Mouse (Mus musculus): ENCODE measurements around the gene Nrxn3.

The Nrxn3 gene

DNA sequence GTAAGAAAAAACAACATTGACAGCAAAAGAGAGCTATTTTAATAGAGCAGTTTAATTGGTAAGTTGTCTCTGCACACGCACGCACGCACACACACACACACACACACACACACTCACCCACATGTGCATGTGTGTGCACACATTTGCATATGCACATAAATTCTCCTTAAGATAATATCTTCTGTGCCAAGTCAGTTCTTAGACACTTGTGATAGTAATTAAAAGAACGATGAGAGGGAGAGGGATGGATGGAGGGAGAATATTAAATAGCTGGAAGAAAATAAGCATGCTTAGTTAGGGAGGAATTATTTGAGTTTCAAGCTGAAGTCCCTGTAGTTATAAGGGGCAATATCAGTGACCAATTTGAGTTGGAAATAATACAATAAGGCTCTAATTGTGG, 203.6 kb downstream of the Nrxn3 start:
- no peak for DNase-seq (ENCODE audit: low spot score in 2 of 2)

DNA sequence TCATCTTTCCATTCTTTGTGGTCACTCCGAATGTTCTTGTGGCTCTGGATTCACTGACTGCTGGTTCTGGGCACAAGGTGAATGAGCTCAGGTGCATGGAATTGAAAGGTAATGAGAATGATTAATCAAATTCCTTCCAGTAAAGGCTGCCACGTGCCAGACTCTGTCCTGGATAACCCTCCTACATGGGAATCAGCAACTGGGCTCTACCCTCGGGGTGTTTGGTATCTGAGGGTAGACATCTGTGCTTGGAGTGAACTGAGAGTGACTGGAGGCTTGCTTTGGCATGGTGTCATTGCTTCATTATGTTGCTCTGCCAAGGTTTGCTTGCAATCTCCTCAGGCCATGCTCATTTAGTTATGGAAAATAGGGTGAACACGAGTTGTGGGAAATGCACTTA, 209.0 kb downstream of the Nrxn3 start:
- DNase-seq (ENCODE audit: low spot score in 2 of 2): no peak

DNA sequence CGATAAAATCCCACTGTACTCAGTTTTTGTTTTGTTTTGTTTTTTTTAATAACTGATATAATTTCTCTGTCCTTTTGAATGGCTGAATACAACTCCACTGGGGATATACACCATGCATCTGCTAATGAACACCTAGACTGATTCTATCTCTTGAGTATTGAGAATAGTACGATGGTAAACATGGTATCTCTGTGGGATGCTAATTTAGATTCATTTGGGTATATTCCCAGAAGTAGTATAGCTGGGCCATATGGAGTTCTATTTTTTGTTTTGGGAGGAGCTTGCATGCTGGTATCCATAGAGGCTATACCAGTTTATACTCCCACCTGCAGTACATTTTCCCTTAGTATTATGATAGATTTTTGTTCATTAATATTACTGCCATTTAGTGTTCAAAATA, 217.0 kb downstream of the Nrxn3 start:
- no peak for DNase-seq (ENCODE audit: low spot score in 2 of 2)

DNA sequence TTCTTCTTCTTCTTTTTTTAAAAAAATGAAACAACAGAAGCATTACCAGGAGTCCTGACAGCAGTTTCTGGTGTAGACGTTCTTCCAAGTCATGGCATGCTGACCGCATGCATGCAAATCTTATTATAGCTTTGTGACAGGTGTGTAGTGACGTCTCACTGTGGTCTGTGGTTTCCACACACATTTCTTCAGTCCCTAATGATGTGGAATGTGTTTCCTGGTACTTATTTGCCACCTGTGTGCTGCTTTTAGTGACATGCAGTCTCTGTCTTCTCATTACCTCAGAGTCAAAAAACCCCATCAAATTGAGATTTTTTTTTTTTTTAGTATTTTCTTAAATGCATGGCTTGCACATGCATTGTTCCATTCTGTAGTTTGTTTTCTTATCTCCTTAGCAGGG, 222.3 kb downstream of the Nrxn3 start:
- DNase-seq (ENCODE audit: low spot score in 2 of 2): no peak

DNA sequence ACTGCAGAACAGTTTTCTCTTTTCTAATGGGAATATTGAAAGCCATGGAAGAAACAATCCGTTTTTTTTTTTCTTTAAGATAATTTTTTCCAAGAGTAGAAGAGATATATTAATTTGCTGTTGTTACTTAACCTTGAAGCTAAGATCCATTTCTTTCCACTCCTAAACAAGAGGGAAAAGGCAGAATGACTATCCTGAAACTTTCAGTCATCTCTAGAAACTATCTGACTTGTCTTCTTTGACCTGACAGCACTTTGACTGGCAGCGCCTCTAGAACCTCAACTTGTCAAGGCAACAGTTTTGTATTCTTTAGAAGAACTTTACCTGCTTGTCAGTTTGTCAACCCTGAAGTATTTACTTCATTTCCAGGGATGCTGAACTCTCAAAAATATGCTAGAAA, 227.2 kb downstream of the Nrxn3 start:
- DNase-seq (ENCODE audit: low spot score in 2 of 2): no peak

DNA sequence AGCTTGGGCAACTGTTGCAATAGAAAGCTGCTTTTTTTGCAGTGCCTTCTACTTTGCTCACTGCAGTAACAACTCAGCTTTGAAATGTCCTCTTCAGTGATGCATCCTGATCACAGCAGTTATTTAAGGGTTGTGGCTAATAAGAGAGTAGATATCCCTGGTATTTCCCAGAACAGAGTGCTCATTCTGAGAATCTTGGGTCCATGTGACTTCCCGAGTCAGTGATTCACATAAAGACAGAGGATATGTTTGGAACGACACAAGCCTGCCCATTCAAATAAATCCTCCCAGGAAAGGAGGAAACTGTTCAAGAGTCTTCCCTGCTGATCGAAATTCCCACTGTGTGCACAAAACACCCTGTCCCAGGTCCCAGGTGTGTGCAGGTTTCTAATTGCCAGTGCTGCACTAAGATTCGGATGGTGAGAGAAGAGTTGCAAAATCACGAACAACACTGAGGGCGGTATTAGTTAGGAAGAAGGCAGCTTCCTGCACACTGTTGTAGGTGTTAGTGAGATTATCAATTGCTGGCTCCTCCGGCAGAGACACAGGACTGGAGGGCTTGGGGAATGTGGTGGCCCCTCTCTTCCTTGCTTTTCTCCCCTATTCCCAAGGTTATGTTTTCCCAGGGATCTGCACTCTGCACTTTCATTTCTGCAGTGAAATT, 230.4 kb downstream of the Nrxn3 start:
- no peak for DNase-seq (ENCODE audit: low spot score in 2 of 2)

DNA sequence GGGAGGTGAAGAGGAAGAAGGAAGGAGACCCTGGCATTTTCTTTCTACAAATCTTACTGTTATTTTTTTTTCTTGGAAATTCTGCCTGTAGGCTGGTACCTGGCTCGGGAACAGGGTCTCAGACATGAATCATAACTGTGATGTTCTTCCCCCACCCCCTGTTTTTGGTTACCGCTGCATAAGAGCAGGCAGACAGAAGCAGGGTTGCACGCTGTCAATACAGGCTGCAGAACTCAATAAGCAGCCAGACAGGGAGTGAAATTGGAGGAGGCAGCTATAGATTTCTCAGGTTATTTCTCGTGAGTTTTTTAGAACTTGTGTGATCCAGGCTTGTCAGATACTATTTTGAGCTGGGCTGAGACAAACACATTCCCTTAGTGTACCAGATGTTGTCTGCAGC, 231.1 kb downstream of the Nrxn3 start:
- DNase-seq (ENCODE audit: low spot score in 2 of 2): peak in 1 of 2 experiments; percentile 35

DNA sequence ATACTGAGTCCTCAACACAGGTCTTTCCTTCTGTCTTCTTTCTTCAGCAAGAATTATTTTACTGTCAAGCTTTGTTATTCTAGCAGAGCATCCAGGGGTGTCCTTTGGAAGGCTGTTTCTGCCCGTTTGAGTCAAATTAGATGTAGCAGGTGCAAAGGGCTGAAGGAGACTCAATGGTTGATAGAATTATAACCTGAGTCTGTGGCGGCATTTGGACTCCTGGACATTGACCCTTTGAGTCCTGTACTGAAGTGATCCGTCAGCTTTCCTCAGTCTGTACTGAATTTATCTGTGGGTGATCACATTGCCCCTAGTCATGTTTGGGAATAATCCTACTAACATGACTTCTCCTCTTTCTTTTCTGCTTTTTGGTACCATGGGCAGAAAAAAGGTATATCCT, 234.8 kb downstream of the Nrxn3 start:
- DNase-seq (ENCODE audit: low spot score in 2 of 2): no peak

DNA sequence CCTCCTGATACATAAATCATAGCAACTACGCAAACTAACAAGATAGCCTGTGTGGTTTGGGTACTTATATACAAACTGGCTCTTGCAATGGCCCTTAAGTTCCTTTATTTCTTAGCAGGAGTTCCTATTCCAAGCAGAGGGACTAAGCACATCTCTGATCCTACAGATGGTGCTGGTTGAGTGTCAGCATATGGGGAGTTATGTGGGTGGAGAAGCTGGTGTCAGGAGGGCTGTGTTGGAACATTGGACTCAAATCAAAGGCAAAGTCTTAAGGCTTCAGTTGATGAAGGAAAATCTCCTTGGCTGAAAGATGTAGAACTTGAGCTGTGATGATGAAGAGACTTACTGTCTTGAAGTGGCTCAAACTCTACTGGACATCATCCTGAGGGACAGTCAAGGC, 238.1 kb downstream of the Nrxn3 start:
- DNase-seq (ENCODE audit: low spot score in 2 of 2): peak in 1 of 2 experiments; percentile 38

DNA sequence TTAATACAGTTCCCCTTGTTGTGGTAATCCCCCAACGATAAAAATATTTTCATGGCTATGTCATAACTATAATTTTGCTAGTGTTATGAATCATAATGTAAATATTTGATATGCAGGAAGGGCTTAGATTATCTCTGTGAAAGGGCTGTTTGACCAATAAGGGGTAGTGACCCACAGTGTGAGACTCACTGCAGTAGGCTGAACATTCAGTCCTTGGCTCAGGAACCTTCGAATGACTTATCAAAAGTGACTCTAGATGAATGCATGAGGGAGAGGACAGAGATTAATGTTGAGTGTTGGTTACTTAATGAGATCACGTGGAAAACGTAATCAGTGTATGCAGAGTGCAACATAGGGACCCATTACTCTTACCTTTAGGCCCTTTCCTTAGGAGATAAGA, 243.7 kb downstream of the Nrxn3 start:
- no peak for DNase-seq (ENCODE audit: low spot score in 2 of 2)

DNA sequence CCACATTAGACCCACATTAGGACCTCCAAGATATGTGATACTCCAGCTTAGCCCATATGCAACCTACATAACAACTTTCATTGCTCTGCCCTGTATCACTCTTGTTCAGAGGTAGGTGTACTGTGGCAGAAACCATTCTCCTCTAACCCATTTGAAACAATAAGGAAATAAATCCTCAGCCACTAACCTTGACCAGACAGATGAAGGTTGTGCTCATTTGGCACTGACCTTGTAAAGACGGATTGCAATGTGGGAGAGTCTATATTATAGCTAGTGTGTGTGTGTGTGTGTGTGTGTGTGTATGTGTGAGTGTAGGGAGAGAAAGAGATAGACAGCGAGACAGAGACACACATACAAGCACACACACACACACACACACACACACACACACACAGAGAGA, 253.9 kb downstream of the Nrxn3 start:
- DNase-seq (ENCODE audit: low spot score in 2 of 2): no peak

DNA sequence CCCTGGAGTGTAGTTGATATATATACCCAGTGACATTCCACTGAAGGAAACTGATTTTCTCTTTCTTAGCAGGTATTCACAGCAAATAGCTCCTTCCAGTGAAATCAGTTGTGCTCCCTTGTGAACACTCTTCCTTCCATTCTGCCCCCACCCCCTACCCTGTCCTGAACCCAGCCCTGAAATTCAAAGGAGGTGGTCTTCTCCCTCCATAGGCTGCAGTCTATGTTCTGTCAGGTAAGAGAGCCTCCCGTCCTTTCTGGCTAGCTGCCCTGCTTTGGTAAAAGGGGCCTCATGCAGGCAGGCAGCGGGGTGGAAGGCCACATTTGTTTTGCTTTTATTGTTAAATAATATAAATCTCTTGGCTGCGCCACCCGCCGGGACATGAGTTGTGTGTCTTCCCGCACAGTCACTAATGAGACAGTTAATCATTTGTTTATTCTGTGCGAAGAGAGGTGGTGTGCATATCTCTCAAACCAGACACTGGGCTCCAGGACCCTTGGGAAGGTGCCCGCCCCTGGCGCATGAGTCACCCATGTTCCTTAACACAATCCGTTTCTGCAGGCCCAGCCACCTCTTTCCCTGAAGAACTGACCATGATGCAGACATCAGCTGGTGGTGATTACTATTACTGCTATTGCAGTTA, 261.1 kb downstream of the Nrxn3 start:
- no peak for DNase-seq (ENCODE audit: low spot score in 2 of 2)

DNA sequence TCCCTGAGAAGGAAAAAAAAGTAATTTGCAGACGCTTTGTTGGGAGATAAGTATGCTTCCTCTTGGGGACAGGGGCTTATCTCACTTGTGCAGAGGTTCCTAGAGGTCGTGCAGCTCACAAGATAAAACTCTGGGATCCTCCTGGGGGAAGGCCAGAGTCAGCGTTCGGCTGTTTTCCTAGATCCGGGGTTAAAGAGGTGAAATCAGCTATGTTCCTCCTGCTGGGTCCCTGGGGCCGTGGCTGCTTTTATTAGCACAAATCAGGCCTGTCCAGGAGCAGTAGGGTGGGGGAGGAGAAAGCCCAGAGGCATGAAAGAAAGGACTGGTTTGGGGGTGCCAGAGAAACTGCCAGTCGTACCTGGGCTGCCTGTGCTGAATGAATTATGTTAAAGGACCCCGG, 261.7 kb downstream of the Nrxn3 start:
- no peak for DNase-seq (ENCODE audit: low spot score in 2 of 2)

DNA sequence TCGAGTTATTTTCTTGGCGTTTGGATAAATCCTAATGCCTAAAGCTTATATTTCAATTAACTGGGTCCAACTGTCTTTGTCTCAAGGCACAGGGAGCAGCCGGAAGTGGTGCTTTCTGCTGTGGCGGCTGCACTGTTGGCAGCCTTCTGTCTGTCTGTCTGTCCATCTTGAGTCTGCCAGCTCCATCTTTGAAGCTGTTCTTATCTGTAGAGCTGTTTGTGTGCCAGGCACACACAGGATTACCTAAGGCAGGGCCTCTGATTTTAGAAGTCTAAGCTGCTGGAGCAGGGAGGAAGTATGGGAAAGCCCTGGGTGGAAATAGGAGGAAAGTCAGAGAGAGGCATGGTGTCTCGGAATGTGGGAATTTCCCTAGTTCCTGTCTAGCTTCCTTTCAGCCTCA, 262.1 kb downstream of the Nrxn3 start:
- no peak for DNase-seq (ENCODE audit: low spot score in 2 of 2)

DNA sequence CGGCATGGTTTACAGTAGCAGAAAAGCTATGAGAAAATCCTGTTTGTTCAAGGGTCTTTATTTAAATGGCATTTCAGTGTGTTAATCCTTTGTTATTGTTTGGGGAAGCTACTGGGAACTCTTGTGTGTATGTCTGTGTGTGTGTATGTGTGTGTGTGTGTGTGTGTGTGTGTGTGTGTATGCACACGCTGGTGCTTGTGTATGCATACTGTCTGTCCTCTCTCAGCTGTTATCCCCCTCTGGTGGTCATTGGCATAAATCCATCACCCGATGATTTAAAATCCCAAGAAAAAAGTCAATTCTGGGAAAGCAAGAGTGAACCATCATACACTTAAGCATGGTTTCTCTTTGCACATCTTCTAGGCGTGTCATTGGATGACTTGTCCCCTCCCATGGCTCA, 264.4 kb downstream of the Nrxn3 start:
- no peak for DNase-seq (ENCODE audit: low spot score in 2 of 2)

DNA sequence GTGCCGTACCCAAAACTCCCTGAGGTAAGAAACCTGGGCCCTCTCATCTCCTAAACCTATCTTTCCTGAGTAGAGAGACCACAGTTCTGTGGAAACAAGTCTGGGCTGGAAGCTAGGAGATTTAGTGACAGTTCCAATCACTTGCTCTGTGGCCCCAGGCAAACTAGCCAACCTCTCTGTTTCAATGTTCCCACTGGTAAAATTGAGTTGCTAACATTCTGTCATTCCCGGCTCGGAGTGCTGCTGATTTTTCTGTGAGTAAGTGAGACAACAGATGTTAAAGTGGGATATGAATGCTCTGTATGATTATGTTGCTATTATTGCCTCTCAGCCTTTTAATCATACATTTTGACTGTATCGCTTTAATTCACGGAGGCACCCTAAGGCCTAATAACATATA, 268.1 kb downstream of the Nrxn3 start:
- no peak for DNase-seq (ENCODE audit: low spot score in 2 of 2)

DNA sequence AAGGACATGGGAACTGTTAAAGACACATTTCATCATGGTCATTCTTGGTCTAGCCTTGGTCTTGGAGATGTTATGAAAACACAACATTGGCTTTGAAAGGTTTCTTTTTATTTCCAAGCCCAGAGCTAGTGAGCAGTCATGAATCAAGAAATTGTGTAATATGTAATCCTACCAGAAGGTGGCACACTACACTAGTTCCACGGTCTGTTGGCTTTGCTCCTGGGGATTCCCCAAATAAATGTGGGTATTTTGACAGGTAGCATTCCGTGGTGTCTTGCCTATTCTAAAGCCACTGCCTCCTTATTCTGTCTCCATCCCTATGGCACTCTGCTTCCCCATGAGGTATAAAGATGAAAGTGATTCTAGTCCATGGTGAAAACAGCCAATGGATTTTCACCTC, 269.5 kb downstream of the Nrxn3 start:
- no peak for DNase-seq (ENCODE audit: low spot score in 2 of 2)

DNA sequence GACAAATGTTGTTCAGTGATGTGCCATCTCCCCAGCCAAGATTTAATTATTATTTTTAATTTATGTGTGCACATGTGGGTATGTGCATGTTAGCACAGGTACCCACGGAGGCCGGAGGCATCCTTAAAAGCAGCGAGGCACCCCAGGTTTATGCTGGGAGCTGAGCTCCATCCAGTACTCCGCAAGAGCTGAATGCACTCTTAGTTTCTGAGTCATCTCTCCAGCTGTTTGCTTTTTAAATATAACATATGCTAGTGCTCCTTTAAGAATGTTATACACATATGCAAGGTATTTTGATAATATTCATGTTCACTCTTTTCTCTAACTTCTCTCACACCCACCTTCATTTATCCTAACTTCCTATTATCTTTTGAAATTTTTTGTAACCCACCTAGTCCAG, 271.1 kb downstream of the Nrxn3 start:
- no peak for DNase-seq (ENCODE audit: low spot score in 2 of 2)

DNA sequence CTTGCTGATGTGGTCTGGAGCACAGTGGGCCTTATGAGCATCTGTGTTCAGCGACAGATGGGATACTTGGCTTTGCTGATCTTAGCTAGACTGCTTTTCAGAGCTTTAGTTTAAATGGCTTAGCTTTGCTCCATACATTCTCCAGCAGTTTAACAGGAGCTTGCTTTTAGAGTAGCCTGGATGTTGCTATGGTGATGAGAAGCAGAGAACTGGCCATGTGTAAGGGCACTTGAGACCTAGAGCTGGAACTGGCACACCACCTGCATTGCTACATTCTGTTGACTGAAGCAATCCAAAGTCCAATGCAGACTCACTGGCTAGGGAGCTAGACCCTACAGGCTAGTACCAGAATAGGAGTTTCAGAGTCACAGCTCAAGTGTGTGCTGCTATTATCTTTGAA, 293.8 kb downstream of the Nrxn3 start:
- DNase-seq (ENCODE audit: low spot score in 2 of 2): peak; percentile 22 to 41

DNA sequence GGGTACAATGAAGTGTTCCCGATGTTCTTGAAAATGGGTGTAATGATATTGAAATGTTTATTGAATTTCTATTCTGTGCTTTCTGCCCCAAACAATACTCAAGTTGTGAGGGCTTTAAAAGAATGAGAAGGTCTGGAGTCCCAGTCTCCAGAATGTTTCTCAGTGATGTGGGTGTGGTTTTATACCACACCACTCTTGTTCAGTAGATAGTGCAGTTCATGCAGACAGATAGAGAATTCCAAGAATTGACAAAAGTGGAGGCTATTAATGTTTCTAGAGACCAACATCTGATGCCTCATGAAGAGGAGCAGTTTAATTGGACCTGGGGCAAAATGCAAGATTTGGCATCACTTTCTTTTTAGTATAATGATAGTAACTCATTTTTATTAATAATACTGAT, 302.5 kb downstream of the Nrxn3 start:
- no peak for DNase-seq (ENCODE audit: low spot score in 2 of 2)

DNA sequence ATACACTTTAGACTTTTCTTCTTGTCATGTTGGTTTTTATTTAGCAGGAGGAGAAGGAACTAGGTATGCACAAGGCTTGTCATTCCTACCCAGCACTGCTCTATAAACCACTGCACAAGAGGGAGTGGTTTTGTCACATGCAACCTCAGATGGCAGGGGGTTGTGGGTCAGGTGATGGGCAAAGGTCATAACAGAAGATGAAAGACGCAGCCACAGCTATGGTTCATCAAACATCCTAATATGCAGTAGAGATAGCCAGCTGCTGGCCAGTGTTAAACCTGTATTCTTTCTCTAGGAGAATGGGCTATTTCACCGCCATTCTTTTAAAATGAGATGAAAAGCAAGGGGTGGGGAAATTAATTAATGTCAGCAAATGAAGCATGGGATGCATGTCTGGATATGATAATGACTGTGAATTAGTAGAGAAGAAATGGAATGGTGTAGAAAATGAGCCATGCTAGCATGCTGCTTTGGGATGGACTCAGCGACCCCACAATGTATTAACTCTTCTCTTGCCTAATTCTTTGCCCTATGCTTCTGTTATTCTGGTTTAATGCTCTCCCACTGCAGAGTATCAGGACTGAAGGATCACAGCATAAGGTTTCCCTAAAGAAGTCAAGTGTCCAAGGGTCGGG, 313.4 kb downstream of the Nrxn3 start:
- no peak for DNase-seq (ENCODE audit: low spot score in 2 of 2)

DNA sequence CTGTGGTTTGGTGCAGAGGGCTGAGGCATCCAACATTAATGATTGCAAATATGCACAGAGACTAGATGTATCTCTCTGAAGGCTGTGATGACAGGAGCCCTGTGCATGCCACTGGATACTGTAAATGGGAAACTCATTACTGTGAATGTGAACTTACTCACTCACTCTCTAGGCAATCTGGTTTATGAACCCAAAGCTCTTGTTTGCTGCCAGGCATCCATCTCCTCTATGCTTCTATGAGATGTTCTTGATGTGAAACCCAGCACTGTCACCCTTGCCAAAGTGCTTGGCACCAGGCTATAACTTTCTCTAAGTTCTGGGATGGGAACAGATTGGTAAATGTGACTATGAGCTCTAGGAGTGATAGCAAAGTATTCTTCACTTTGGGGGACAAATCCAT, 317.5 kb downstream of the Nrxn3 start:
- peak in 1 of 2 experiments; percentile 29 for DNase-seq (ENCODE audit: low spot score in 2 of 2)

DNA sequence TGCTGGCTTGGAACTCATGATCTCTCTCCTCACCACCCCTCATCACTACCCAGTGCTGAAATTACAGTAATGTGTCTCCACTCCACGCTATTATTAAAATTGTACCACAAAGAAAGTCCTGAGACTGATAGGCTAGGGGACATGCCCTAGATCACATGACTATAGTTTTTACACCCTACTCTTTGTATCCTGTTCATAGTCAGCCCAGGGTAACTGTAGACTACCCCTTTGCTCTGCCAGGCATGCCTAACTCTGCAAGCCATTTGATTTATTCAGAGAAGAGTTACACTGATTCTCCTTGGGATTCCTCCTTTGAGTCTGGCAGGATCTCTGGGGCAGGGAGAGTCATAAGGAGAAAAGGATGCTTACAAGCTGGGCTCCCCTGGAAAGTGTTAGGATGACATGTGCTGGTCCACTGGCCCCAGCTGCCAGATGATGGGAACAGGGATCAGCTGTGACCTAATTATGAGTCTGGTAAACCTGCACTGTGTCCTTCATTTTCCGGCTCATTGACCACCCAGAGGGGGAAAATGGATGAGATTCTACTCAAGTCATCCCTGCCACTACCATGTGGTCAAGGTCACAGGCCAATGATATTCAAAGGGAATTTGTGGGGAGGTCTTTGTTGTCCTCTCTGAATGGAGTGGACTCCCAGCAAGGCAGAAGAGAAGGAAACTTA, 318.9 kb downstream of the Nrxn3 start:
- DNase-seq (ENCODE audit: low spot score in 2 of 2): peak in 1 of 2 experiments; percentile 14
